Mouse (Mus musculus) midbrain, embryonic 16.5 days (tissue): Measurements from ENCODE around the gene Olfr508. TPM values are rescaled to one million over a fixed set of nuclear protein-coding genes. Genes with fewer than 3 reads are reported as not detected.
"Not testable (repeated sequence)": the region's sequence is repeated elsewhere in the genome, so short reads cannot be mapped to it uniquely, and the experiment has no call there.

Source experiments
- ATAC-seq: fragments of 200-750 bp; cut with Nextera tagmentation; 2 replicates; pipeline ENCODE4 v1.8.0; 2017; ENCODE audit warnings: moderate TSS enrichment
- H3K27ac ChIP-seq: fragments of 300-500 bp; sonication (generic); 2 replicates; pipeline ENCODE4 v1.5.1; 2014; ENCODE audit warnings: mild to moderate bottlenecking, low read length, mixed read lengths
- H3K27me3 ChIP-seq: fragments of 300-500 bp; sonication (generic); 2 replicates; pipeline ENCODE4 v1.6.1; 2014; ENCODE audit warnings: low read depth, low read length, mixed read lengths; ENCODE audit not compliant: control insufficient read depth, insufficient read depth
- H3K36me3 ChIP-seq: fragments of 300-500 bp; sonication (generic); 2 replicates; pipeline ENCODE4 v1.6.1; 2014; ENCODE audit warnings: mild to moderate bottlenecking, low read length, moderate library complexity, mixed read lengths; ENCODE audit not compliant: control insufficient read depth, insufficient read depth
- H3K4me1 ChIP-seq: fragments of 300-500 bp; sonication (generic); 2 replicates; pipeline ENCODE4 v1.6.1; 2014; ENCODE audit warnings: mild to moderate bottlenecking, low read length, mixed read lengths; ENCODE audit not compliant: control insufficient read depth, insufficient read depth
- H3K4me2 ChIP-seq: fragments of 300-500 bp; sonication (generic); 2 replicates; pipeline ENCODE4 v1.6.1; 2014; ENCODE audit warnings: mild to moderate bottlenecking, low read length, mixed read lengths
- H3K4me3 ChIP-seq: fragments of 300-500 bp; sonication (generic); 2 replicates; pipeline ENCODE4 v1.5.1; 2014; ENCODE audit warnings: low read depth, mild to moderate bottlenecking, low read length, moderate library complexity, mixed read lengths
- H3K9ac ChIP-seq: fragments of 300-500 bp; sonication (generic); 2 replicates; pipeline ENCODE4 v1.6.1; 2014; ENCODE audit warnings: low read depth, low read length, mixed read lengths
- H3K9me3 ChIP-seq: fragments of 300-500 bp; sonication (generic); replicated peaks from 2 replicates; pipeline ENCODE4 v1.6.1; 2014; ENCODE audit warnings: mild to moderate bottlenecking, low read length, mixed read lengths; ENCODE audit not compliant: control insufficient read depth, poor library complexity, severe bottlenecking
- WGBS: fragments of 180-500 bp; shearing (Covaris S2); extraction: QIAGEN DNeasy Blood & Tissue Kit; methylation state at CpG from one replicate; pipeline ENCODE4 v1.1.7; 2014; 5-methylcytosine and 5-hydroxymethylcytosine counted together
- polyA plus RNA-seq: library from polyadenylated mRNA; unstranded; fragments of >200 nt; fragmentation: Nextera tagmentation; extraction: Ambion mirVana; gene quantifications from 2 replicates; pipeline ENCODE4 v1.2.1, GENCODE M21; 2015

Gene Olfr508
- not detected in 2 replicates for polyA plus RNA-seq

- Histone ChIP-seq H3K27ac (no peak within 1 kb of the TSS), H3K9me3 (no peaks in the 10 kb centered on the region), H3K4me3 (no peak within 1 kb of the TSS), H3K27me3 (no peaks in the 10 kb centered on the region), H3K9ac (no peak within 1 kb of the TSS), H3K36me3 (no peaks in the 10 kb centered on the region), H3K4me1 (no peaks in the 10 kb centered on the region), H3K4me2 (no peak within 1 kb of the TSS)
- no peak for ATAC-seq
- 85% methylated on average over 3 of the region's 3 CpGs for WGBS
These were observed at the start of gene Olfr508 for GRCm38 (mm10) chr7:108629694-108630093. Olfr508 (plus strand) TSS chr7:108629994.

- H3K9me3 ChIP-seq: no peaks in the 10 kb centered on the region
- WGBS: 100% methylated on average over 1 of the region's 1 CpGs
- ATAC-seq: no peak
- no peak overlapping the region for H3K27ac ChIP-seq
- no peak overlapping the region for H3K9ac ChIP-seq
- H3K27me3 ChIP-seq: no peaks in the 10 kb centered on the region
- H3K4me2 ChIP-seq: no peak overlapping the region
- H3K36me3 ChIP-seq: no peaks in the 10 kb centered on the region
- no peaks in the 10 kb centered on the region for H3K4me1 ChIP-seq
- H3K4me3 ChIP-seq: no peak overlapping the region
These were observed 40.0 kb upstream of the Olfr508 start for GRCm38 (mm10) chr7:108589797-108590196.

GRCm38 (mm10) chr7:108601916-108602315 is 27.9 kb upstream of the Olfr508 start:
- not testable (repeated sequence) for ATAC-seq, H3K9ac ChIP-seq, H3K9me3 ChIP-seq, H3K27me3 ChIP-seq, H3K4me2 ChIP-seq, H3K36me3 ChIP-seq, H3K4me3 ChIP-seq, H3K27ac ChIP-seq, H3K4me1 ChIP-seq
- WGBS: 74% methylated on average over 3 of the region's 3 CpGs

GRCm38 (mm10) chr7:108610487-108610886 is 19.3 kb upstream of the Olfr508 start, which contains the start of gene Olfr506:
Olfr506 (plus strand) TSS chr7:108610787.
- Histone ChIP-seq H3K4me3 (no peak within 1 kb of the TSS), H3K9ac (no peak within 1 kb of the TSS), H3K27me3 (no peaks in the 10 kb centered on the region), H3K9me3 (no peaks in the 10 kb centered on the region), H3K4me1 (no peaks in the 10 kb centered on the region), H3K27ac (no peak within 1 kb of the TSS), H3K36me3 (no peaks in the 10 kb centered on the region), H3K4me2 (no peak within 1 kb of the TSS)
- ATAC-seq: no peak

GRCm38 (mm10) chr7:108614110-108614509 is 15.7 kb upstream of the Olfr508 start:
- Histone ChIP-seq H3K9ac (no peak overlapping the region), H3K4me1 (no peaks in the 10 kb centered on the region), H3K4me2 (no peak overlapping the region), H3K36me3 (no peaks in the 10 kb centered on the region), H3K27me3 (no peaks in the 10 kb centered on the region), H3K27ac (no peak overlapping the region), H3K4me3 (no peak overlapping the region), H3K9me3 (no peaks in the 10 kb centered on the region)
- WGBS: 95% methylated on average over 2 of the region's 2 CpGs
- no peak for ATAC-seq

GRCm38 (mm10) chr7:108616781-108617180 is 13.0 kb upstream of the Olfr508 start:
- H3K36me3 ChIP-seq, H3K4me1 ChIP-seq, H3K4me3 ChIP-seq, H3K27ac ChIP-seq, H3K4me2 ChIP-seq, ATAC-seq, H3K27me3 ChIP-seq, H3K9ac ChIP-seq, H3K9me3 ChIP-seq: not testable (repeated sequence)
- WGBS: 57% methylated on average over 3 of the region's 3 CpGs

- Histone ChIP-seq H3K4me2 (no peak within 1 kb of the TSS), H3K27ac (no peak within 1 kb of the TSS), H3K4me3 (no peak within 1 kb of the TSS), H3K9me3 (no peaks in the 10 kb centered on the region), H3K4me1 (no peaks in the 10 kb centered on the region), H3K36me3 (no peaks in the 10 kb centered on the region), H3K27me3 (no peaks in the 10 kb centered on the region), H3K9ac (no peak within 1 kb of the TSS)
- no peak for ATAC-seq
- WGBS: 79% methylated on average over 2 of the region's 2 CpGs
These were observed 8.3 kb upstream of the Olfr508 start, which contains the start of gene Olfr507 for GRCm38 (mm10) chr7:108621514-108621913. Olfr507 (plus strand) TSS chr7:108621814.

- Histone ChIP-seq H3K4me1 (no peaks in the 10 kb centered on the region), H3K9ac (no peak within 1 kb of the TSS), H3K4me2 (no peak within 1 kb of the TSS), H3K9me3 (no peaks in the 10 kb centered on the region), H3K36me3 (no peaks in the 10 kb centered on the region), H3K27ac (no peak within 1 kb of the TSS), H3K4me3 (no peak within 1 kb of the TSS), H3K27me3 (no peaks in the 10 kb centered on the region)
- ATAC-seq: no peak
These were observed 22.0 kb downstream of the Olfr508 start, which contains the start of gene Olfr509 for GRCm38 (mm10) chr7:108651806-108652205. Olfr509 (minus strand) TSS chr7:108651906.

GRCm38 (mm10) chr7:108662419-108662818 is 32.6 kb downstream of the Olfr508 start:
- no peaks in the 10 kb centered on the region for H3K27me3 ChIP-seq
- no peak overlapping the region for H3K27ac ChIP-seq
- no peaks in the 10 kb centered on the region for H3K9me3 ChIP-seq
- no peak overlapping the region for H3K4me2 ChIP-seq
- H3K4me3 ChIP-seq: no peak overlapping the region
- WGBS: 86% methylated on average over 3 of the region's 3 CpGs
- no peak overlapping the region for H3K9ac ChIP-seq
- H3K4me1 ChIP-seq: no peaks in the 10 kb centered on the region
- no peaks in the 10 kb centered on the region for H3K36me3 ChIP-seq
- ATAC-seq: no peak
